Mouse (Mus musculus) limb, embryonic 14.5 days (tissue): ENCODE data around the gene C5ar1. TPM values are rescaled to one million over a fixed set of nuclear protein-coding genes. Genes with fewer than 3 reads are reported as not detected.

Experiments used
- ATAC-seq: fragments of 200-750 bp; cut with Nextera tagmentation; 2 replicates; pipeline ENCODE4 v1.8.0; 2017; ENCODE audit warnings: low read depth, moderate number of reproducible peaks, moderate TSS enrichment; ENCODE audit not compliant: low FRiP score
- DNase-seq: peaks from one replicate; pipeline ENCODE4 v3.0.0-alpha.2; 2015; ENCODE audit warnings: low spot score
- H3K27ac ChIP-seq: fragments of 300-500 bp; sonication (generic); replicated peaks from 2 replicates; pipeline ENCODE4 v1.5.1; 2014; ENCODE audit warnings: low read depth, mild to moderate bottlenecking, low read length, moderate library complexity, mixed read lengths
- H3K27me3 ChIP-seq: fragments of 300-500 bp; sonication (generic); 2 replicates; pipeline ENCODE4 v1.6.1; 2014; ENCODE audit warnings: low read length, mixed read lengths; ENCODE audit not compliant: control insufficient read depth, insufficient read depth
- H3K36me3 ChIP-seq: fragments of 300-500 bp; sonication (generic); 2 replicates; pipeline ENCODE4 v1.6.1; 2014; ENCODE audit warnings: mild to moderate bottlenecking, low read length, moderate library complexity, mixed read lengths; ENCODE audit not compliant: control insufficient read depth, insufficient read depth
- H3K4me1 ChIP-seq: fragments of 300-500 bp; sonication (generic); 2 replicates; pipeline ENCODE4 v1.6.1; 2014; ENCODE audit warnings: antibody characterized with exemption, low read length, mixed read lengths; ENCODE audit not compliant: control insufficient read depth, insufficient read depth
- H3K4me2 ChIP-seq: fragments of 300-500 bp; sonication (generic); replicated peaks from 2 replicates; pipeline ENCODE4 v1.6.1; 2014; ENCODE audit warnings: low read depth, mild to moderate bottlenecking, low read length, moderate library complexity; ENCODE audit not compliant: severe bottlenecking
- H3K4me3 ChIP-seq: fragments of 300-500 bp; sonication (generic); replicated peaks from 2 replicates; pipeline ENCODE4 v1.5.1; 2014; ENCODE audit warnings: low read length
- H3K9ac ChIP-seq: fragments of 300-500 bp; sonication (generic); 2 replicates; pipeline ENCODE4 v1.6.1; 2014; ENCODE audit warnings: mild to moderate bottlenecking, low read depth, low read length, moderate library complexity; ENCODE audit not compliant: severe bottlenecking
- H3K9me3 ChIP-seq: fragments of 300-500 bp; sonication (generic); 2 replicates; pipeline ENCODE4 v1.6.1; 2016; ENCODE audit warnings: low read length; ENCODE audit not compliant: control insufficient read depth
- POLR2A ChIP-seq: fragments of 200-500 bp; IDR thresholded peaks from 2 replicates; pipeline ENCODE4 v1.8.0; 2012; ENCODE audit warnings: inconsistent platforms, mild to moderate bottlenecking, moderate library complexity, borderline replicate concordance; ENCODE audit not compliant: insufficient read depth, insufficient read length; ENCODE audit errors: extremely low read depth
- WGBS: fragments of 180-500 bp; shearing (Covaris S2); extraction: QIAGEN DNeasy Blood & Tissue Kit; methylation state at CpG from one replicate; pipeline ENCODE4 v1.1.7; 2014; 5-methylcytosine and 5-hydroxymethylcytosine counted together
- polyA plus RNA-seq, 2 experiments: library from polyadenylated mRNA; depleted of rRNA in 1 of 2; stranded (reverse) in 1 of 2; unstranded in 1 of 2; fragments of >200 nt; fragmentation: Nextera tagmentation in 1 of 2; extraction: Ambion mirVana in 1 of 2; gene quantifications; 2 replicates each; pipeline versions ENCODE4 v1.2.1 to v1.2.3; 2012 to 2014

Gene C5ar1
- polyA plus RNA-seq, 2 experiments = 3.1 to 3.2 TPM

DNA sequence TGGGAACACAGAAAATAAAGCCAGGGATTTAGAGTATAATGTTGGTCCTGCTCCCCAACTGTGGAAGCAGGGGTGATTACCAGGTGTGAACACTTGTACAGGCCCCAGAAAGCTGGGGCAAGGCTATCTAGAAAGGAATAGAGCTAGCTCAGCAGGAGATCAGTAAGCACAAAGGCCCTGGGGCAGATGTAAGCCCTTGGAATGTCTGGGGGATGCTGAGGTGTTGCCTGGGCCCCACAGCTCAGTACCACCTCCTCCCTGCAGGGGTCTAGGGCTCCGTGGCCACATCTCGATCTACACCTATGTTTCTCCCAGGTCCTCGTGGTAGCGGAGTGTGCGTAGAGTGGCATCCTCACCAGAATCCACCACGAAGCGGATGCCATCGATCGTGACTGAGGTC is 45.4 kb downstream of the C5ar1 start:
- 98% methylated on average over 9 of the region's 9 CpGs for WGBS
- Histone ChIP-seq H3K9ac (no peak overlapping the region), H3K9me3 (no peaks in the 10 kb centered on the region), H3K36me3 (peaks cover 81% of the 10 kb centered on the region), H3K4me2 (no peak overlapping the region), H3K27ac (no peak overlapping the region), H3K27me3 (no peaks in the 10 kb centered on the region), H3K4me3 (no peak overlapping the region), H3K4me1 (no peaks in the 10 kb centered on the region)
- ATAC-seq = no peak
- DNase-seq = no peak
- TF ChIP-seq POLR2A = no peak

DNA sequence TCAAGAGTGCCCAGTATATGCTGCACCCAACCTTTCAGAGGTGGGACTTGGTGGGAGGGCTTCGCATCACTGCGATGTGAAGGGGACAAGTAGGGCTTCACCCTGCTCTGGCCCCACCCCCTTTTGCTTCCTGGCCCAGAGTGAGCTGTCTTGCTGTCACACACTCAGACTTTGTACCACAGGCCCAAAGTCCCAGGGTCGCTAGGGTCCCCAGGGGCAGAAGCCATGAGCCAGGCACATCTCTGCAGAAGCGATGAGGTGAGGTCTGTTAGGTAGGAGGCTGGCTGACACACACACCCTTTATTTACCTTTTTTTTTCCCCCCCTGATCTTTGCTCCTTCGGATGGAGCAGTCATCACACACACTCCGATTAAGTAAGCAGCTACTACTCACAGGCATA is 46.1 kb downstream of the C5ar1 start:
- 89% methylated on average over 6 of the region's 6 CpGs for WGBS
- TF ChIP-seq POLR2A = no peak
- no peak for DNase-seq

DNA sequence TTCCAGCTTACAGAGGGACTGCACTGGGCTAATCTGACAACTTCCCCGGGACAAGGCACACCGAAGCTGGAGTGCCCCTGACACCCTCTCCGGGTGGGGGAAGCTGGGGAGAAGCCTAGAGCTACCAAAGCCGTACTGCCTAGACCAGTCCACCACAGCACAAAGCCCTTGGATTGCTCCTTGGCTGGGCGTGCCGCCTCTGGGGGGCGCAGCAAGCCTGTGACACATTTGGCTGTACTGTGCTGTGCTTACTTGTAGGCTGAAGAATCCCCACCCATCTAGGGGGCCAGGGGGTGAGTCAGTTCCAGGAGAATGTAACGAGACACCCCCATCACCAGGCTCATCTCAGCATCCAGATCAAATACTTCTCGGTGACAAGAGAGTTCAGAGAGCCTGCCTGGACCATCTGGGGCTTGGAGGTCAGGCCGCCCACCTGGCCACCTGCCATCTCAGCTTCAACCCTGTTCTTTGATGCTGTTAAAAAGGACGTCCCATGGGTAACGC is 48.4 kb downstream of the C5ar1 start:
- H3K4me3 ChIP-seq = no peak overlapping the region
- no peak for TF ChIP-seq POLR2A
- no peaks in the 10 kb centered on the region for H3K9me3 ChIP-seq
- no peaks in the 10 kb centered on the region for H3K4me1 ChIP-seq
- H3K27ac ChIP-seq = no peak overlapping the region
- no peak overlapping the region for H3K4me2 ChIP-seq
- no peaks in the 10 kb centered on the region for H3K27me3 ChIP-seq
- ATAC-seq = no peak
- no peak for DNase-seq
- peaks cover 75% of the 10 kb centered on the region for H3K36me3 ChIP-seq
- H3K9ac ChIP-seq = no peak overlapping the region; the same call in 1 of the 2 replicates
- 75% methylated on average over 12 of the region's 12 CpGs for WGBS

More for the DNA sequence above, 46.1 kb downstream of the C5ar1 start:
- Histone ChIP-seq H3K36me3 (peaks cover 82% of the 10 kb centered on the region), H3K4me2 (no peak overlapping the region), H3K27ac (no peak overlapping the region), H3K4me1 (no peaks in the 10 kb centered on the region), H3K27me3 (no peaks in the 10 kb centered on the region), H3K9me3 (no peaks in the 10 kb centered on the region), H3K4me3 (no peak overlapping the region), H3K9ac (no peak overlapping the region)
- no peak for ATAC-seq

DNA sequence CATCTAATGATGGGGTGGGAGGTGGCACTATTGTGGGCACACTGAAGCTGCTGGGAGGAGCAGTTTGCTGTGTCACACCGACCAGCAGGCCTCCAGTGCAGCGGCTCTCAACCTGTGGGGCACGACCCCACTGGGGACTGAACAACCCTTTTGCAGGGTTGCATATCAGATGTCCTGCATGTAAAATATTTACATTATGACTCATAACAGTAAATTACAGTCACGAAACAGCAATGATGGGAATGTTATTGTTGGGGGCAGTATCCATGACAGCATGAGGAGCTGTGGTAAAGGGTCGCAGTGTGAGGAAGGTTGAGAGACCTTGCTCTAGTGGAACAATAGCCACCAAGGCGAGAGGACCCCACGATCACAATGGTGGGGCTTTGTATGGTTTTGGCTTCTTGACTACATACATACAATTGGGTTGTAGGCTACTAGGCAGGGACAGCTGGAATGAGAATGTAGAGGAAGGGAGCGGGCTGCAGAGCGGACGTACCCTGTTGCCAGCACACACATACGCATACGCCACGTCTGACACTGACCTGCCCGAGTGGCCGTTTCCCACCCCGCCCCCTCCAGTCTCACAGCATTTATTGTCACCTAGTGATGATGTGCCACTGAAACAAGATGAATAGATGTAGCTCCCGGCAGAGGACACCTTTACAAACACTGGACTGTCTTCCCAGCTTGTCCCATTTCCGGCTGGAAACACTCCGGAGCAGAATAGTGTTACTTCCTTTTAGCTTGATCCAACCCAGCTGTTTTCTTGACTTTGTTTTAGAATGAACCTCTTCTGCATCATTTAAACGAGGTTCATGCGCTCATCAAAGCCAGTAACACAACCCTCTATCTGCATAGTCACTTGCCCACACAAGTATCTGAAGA is 50.3 kb downstream of the C5ar1 start:
- no peak for TF ChIP-seq POLR2A
- no peak overlapping the region for H3K27ac ChIP-seq
- no peaks in the 10 kb centered on the region for H3K4me1 ChIP-seq
- H3K4me3 ChIP-seq = no peak overlapping the region
- no peak for ATAC-seq
- 87% methylated on average over 21 of the region's 21 CpGs for WGBS
- H3K4me2 ChIP-seq = no peak overlapping the region
- H3K9ac ChIP-seq = no peak overlapping the region
- no peaks in the 10 kb centered on the region for H3K9me3 ChIP-seq
- no peaks in the 10 kb centered on the region for H3K27me3 ChIP-seq
- no peak for DNase-seq
- H3K36me3 ChIP-seq = peaks cover 75% of the 10 kb centered on the region

DNA sequence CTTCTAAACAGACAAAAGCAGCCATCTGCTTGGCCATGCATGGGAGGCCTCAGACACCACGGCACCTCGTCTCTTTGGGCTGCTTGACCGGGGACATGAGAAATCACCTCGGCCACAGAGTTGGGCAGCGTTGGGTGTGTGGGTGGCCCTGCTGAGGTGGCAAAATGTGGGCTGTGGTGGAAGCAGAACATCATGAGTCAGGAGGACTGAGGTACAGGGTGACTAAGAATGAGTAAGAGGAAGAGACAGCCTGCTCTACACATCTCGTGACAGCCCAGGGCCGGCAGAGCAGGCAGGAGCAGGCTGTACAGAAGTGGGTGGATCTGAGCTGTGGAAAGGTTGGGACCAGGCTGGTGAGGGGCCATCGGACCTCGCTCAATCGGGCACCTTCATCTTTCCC is 51.8 kb downstream of the C5ar1 start:
- WGBS = 91% methylated on average over 10 of the region's 10 CpGs
- H3K4me1 ChIP-seq = no peaks in the 10 kb centered on the region
- no peaks in the 10 kb centered on the region for H3K9me3 ChIP-seq
- peaks cover 76% of the 10 kb centered on the region for H3K36me3 ChIP-seq
- H3K9ac ChIP-seq = no peak overlapping the region
- TF ChIP-seq POLR2A = no peak
- H3K4me3 ChIP-seq = no peak overlapping the region
- ATAC-seq (no peak), DNase-seq (no peak)
- no peak overlapping the region for H3K27ac ChIP-seq
- no peaks in the 10 kb centered on the region for H3K27me3 ChIP-seq
- H3K4me2 ChIP-seq = no peak overlapping the region
